Mouse (Mus musculus): ENCODE results near the gene A430005L14Rik. TPM values are rescaled to one million over a fixed set of nuclear protein-coding genes. Genes with fewer than 3 reads are reported as not detected.

The A430005L14Rik gene
- polyA plus RNA-seq (2012; rRNA removed), result 41.6 and 45.3 TPM in 2 replicates

DNA sequence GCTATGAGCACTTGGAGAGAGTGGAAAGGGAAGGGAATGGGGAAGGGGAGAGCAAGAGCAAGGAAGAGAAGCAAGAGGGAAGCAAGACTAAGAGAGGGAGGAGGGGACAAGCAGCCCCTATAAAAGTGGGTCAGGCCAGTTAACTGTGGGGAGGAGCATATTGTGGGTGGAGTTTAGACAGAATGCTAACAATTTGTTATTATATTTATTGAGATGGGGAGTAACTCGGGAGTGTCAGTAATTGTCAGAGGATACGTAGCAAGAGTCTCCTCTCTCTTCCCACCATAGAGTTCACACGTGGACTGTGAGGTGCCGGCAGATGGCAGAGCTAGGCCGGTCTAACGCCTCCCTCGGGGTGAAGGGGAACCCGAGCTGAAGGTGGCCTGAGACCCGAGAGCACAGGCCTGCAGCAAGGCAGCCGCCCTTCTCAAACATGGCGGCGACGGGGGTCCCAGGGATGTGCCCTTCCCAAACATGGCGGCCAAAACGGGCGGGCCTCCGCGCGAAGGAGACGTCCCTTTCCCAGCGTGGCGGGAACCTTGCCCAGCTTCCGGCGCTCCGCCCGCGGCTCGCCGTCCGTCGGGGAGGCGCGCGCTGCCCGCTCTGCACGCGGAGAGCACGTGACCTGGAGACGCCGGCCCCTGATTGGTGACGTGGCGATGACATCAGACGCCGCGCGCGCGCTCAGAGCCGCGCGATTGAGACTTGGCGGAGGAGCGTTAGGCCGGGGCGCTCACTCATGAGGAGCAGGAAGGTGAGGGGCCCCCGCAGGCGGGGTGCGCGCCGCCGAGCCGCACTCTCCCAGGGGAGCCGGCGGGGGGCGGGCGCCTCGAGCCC is at the start of gene A430005L14Rik:
Gene A430005L14Rik, plus strand, starts transcription at position 669 of the 837 bp plus-strand sequence.

DNA sequence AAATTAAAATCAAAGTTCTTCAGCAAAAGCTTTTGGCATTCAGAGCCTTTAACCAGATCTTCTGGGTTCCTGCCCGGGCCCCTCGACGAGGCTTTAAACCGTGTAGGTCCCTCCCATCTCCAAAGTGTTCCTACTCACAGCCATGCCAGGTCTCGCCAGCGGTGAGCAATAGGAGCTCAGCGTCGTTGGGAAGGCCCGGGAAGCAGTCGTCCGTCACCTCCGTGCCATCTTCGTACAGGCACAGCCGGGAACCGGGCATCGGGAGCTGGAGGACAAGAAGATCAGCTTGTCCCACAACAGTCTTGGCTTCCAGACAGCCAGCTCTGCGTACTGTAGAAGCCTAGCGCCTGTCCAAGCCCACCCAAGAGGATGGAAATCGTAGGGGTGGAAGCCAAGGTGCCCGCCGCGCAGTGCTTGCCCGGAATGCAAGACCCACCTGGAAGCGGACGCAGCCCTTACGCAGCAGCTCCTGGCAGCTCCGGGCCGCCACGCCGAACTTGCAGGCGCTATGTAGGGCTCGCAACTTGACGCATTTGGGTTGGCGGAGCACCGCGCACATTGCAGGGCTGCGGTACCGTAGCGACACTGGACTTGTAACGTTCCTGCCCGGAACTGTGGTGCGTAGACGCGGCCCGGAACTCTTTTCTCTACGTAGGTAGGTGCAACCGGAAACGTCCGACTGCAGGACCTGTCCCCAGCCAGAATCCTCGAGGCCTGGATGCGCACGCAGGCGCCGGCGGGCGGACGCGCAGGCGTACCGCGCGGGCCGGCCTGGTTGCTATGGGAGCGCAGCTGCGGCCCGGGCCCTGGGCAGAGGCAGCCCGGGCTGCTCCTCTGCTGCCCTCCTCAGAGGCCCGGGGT is 17.6 kb downstream of the A430005L14Rik start, which contains the start of the genes Dffb and Cep104:
Gene Dffb, minus strand, starts transcription at position 696 of the 861 bp plus-strand sequence.
Gene Cep104, plus strand, starts transcription at position 764 of the 861 bp plus-strand sequence.

Other genes with a start within 250 kb of the A430005L14Rik start
- gene Dffb, start 17.9 kb downstream of the A430005L14Rik start, polyA plus RNA-seq (2012; rRNA removed), result 21.5 and 22.3 TPM in 2 replicates
- gene Cep104, start 18.0 kb downstream of the A430005L14Rik start, polyA plus RNA-seq (2012; rRNA removed), result 16.4 and 16.9 TPM in 2 replicates
- 58.0 and 62.6 TPM in 2 replicates for gene Lrrc47, start 54.5 kb downstream of the A430005L14Rik start, polyA plus RNA-seq (2012; rRNA removed)
- gene Smim1, start 69.0 kb downstream of the A430005L14Rik start, polyA plus RNA-seq (2012; rRNA removed), result 6.4 and 7.5 TPM in 2 replicates
- gene Ccdc27, start 85.4 kb downstream of the A430005L14Rik start, polyA plus RNA-seq (2012; rRNA removed), result not detected in 2 replicates
- 3.1 and 5.3 TPM in 2 replicates for gene Trp73, start 183.0 kb downstream of the A430005L14Rik start, polyA plus RNA-seq (2012; rRNA removed)
- 50.5 and 59.0 TPM in 2 replicates for gene Wrap73, start 185.1 kb downstream of the A430005L14Rik start, polyA plus RNA-seq (2012; rRNA removed)
- gene Tprgl, start 203.4 kb downstream of the A430005L14Rik start, polyA plus RNA-seq (2012; rRNA removed), result 122 and 127 TPM in 2 replicates
- 11.6 and 25.3 TPM in 2 replicates for gene Megf6, start 213.5 kb downstream of the A430005L14Rik start, polyA plus RNA-seq (2012; rRNA removed)